ENCODE assay signal across 8 mouse cellular contexts in the genomic region with DNA sequence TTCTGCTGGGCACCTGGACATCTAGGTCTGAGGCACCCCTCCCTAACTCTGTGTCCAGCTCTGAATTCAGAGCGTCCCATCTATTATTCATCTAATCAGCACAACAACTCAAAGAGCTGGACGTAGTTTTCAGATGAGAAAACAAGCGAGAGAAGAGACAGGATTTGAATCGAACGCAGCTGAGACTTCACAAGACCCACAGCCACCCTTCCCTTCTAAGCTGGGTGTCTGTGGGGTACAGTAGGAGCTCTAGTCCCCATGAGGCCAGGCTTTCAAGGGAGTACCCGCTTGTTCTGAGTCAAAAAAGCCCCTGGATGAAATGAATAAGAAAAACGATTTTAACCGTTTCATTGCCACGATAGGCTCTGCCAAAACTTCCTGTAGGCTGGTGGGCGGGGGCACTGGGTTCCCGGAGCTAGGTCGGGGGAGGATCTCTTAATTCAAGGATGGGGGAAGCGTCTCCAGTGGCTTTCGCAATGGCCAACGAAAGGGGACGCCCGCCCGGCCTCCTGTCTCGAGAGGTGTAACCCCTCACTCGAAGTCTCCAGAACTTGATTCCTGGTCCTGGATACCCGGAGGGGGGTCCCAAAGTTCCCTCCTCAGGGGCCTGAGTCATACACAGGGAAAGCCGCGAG. TPM values are rescaled to one million over a fixed set of nuclear protein-coding genes. Genes with fewer than 3 reads are reported as not detected.
DNase-seq lines count a peak whose midpoint lies in the region; ATAC-seq and TF ChIP-seq lines count a peak whose summit lies in the region.

No protein-coding gene starts in this region.

- intact Hi-C loops in left cerebral cortex, adult 2 months (cut with DNase I) = no loop called here
- intact Hi-C loops in left cerebral cortex, postnatal 36 days (cut with DNase I) = no loop called here

- WGBS in hindbrain, postnatal 0 days = 1% methylated on average over 23 of the region's 23 CpGs

- peak overlapping the region; percentile 60 for H3K4me3 ChIP-seq in left cerebral cortex, adult 2 months
- H3K4me3 ChIP-seq in hindbrain, postnatal 0 days (ENCODE audit: low read length) = peak overlapping the region; percentile 51

- no peaks in the 10 kb centered on the region for H3K36me3 ChIP-seq in hindbrain, postnatal 0 days (ENCODE audit: insufficient read depth, low read length)

- H3K27ac ChIP-seq in left cerebral cortex, adult 2 months = peak overlapping the region; percentile 91
- H3K27ac ChIP-seq in hindbrain, postnatal 0 days = peak overlapping the region; percentile 75

- no peak for ATAC-seq in hindbrain, postnatal 0 days

- H3K9me3 ChIP-seq in hindbrain, postnatal 0 days (ENCODE audit: low read length) = no peaks in the 10 kb centered on the region

- H3K4me2 ChIP-seq in hindbrain, postnatal 0 days (ENCODE audit: low read depth, low read length) = peak overlapping the region; percentile 99

- DNase-seq in left cerebral cortex, adult 2 months (ENCODE audit: extremely low spot score in 1 of 2, low spot score in 2 of 2) = no peak
- no peak for DNase-seq in left cerebral cortex, postnatal 36 days (ENCODE audit: low spot score in 2 of 2)
- DNase-seq in c-Kit-positive CD71-positive TER-119-positive erythroid progenitor cells, embryonic 14.5 days (ENCODE audit: low spot score) = peak; percentile 22
- no peak for DNase-seq in hindbrain, postnatal 0 days (ENCODE audit: low spot score)
- DNase-seq in lung, postnatal 25 days (ENCODE audit: low spot score) = peak; percentile 34
- no peak for DNase-seq in urinary bladder, postnatal 25 days (ENCODE audit: low spot score)
- no peak for DNase-seq in cerebellum, adult 9-11 months
- DNase-seq in urinary bladder, adult 18-20 months (ENCODE audit: low spot score in 2 of 2) = no peak

- peaks cover 21% of the 10 kb centered on the region for H3K4me1 ChIP-seq in hindbrain, postnatal 0 days (ENCODE audit: insufficient read depth, low read length)

- TF ChIP-seq CTCF in left cerebral cortex, adult 2 months (IDR thresholded peaks at IDR 0.05) = no peak
- no peak for TF ChIP-seq CTCF in hindbrain, postnatal 0 days (IDR thresholded peaks at IDR 0.05; ENCODE audit: low read depth)

- peak overlapping the region; percentile 52 for H3K9ac ChIP-seq in hindbrain, postnatal 0 days (replicated peaks; ENCODE audit: low read length)

- H3K27me3 ChIP-seq in hindbrain, postnatal 0 days (ENCODE audit: insufficient read depth, low read length) = no peaks in the 10 kb centered on the region

RNA-seq across cellular contexts. Expression of a gene that starts 5.2 kb away (rescaled TPM):
- 10 to 100 TPM; 11.3 to 11.6 TPM for total RNA-seq in left cerebral cortex, adult 2 months (2021)
- 10 to 100 TPM in 1 of 2 experiments, 1 to 10 TPM in 1; 8.2 to 10.0 TPM for total RNA-seq in left cerebral cortex, postnatal 36 days (2021)
- 18.9 and 19.0 TPM in 2 replicates for total RNA-seq in hindbrain, postnatal 0 days (2014; rRNA removed)
- 29.7 and 33.4 TPM in 2 replicates for polyA plus RNA-seq in hindbrain, postnatal 0 days (2015; fragmentation: Nextera tagmentation; extraction: Ambion mirVana)

RNA-seq across cellular contexts. Expression of a gene that starts 6.6 kb away (rescaled TPM):
- total RNA-seq in left cerebral cortex, adult 2 months (2021) = 100 to 1,000 TPM in 1 of 2 experiments, 10 to 100 TPM in 1; 99.5 to 145 TPM
- 100 to 1,000 TPM in 1 of 2 experiments, 10 to 100 TPM in 1; 43.2 to 133 TPM for total RNA-seq in left cerebral cortex, postnatal 36 days (2021)
- 16.9 and 17.8 TPM in 2 replicates for total RNA-seq in hindbrain, postnatal 0 days (2014; rRNA removed)
- polyA plus RNA-seq in hindbrain, postnatal 0 days (2015; fragmentation: Nextera tagmentation; extraction: Ambion mirVana) = 6.3 and 7.9 TPM in 2 replicates

RNA-seq across cellular contexts. Expression of a gene that starts 15.6 kb away (rescaled TPM):
- 10 to 100 TPM; 43.4 to 47.3 TPM for total RNA-seq in left cerebral cortex, adult 2 months (2021)
- total RNA-seq in left cerebral cortex, postnatal 36 days (2021) = 10 to 100 TPM; 41.2 to 55.4 TPM
- 37.3 and 45.9 TPM in 2 replicates for total RNA-seq in hindbrain, postnatal 0 days (2014; rRNA removed)
- 59.0 and 59.7 TPM in 2 replicates for polyA plus RNA-seq in hindbrain, postnatal 0 days (2015; fragmentation: Nextera tagmentation; extraction: Ambion mirVana)

RNA-seq across cellular contexts. Expression of a gene that starts 15.8 kb away (rescaled TPM):
- 100 to 1,000 TPM; 319 to 333 TPM for total RNA-seq in left cerebral cortex, adult 2 months (2021)
- total RNA-seq in left cerebral cortex, postnatal 36 days (2021) = 100 to 1,000 TPM; 324 to 340 TPM
- total RNA-seq in hindbrain, postnatal 0 days (2014; rRNA removed) = 688 and 763 TPM in 2 replicates
- polyA plus RNA-seq in hindbrain, postnatal 0 days (2015; fragmentation: Nextera tagmentation; extraction: Ambion mirVana) = 925 and 937 TPM in 2 replicates

RNA-seq across cellular contexts. Expression of a gene that starts 15.9 kb away (rescaled TPM):
- not detected for total RNA-seq in left cerebral cortex, adult 2 months (2021)
- 1 to 10 TPM in 1 of 2 experiments, not detected in 1; 1.6 TPM for total RNA-seq in left cerebral cortex, postnatal 36 days (2021)
- total RNA-seq in hindbrain, postnatal 0 days (2014; rRNA removed) = not detected in 2 replicates
- not detected in 2 replicates for polyA plus RNA-seq in hindbrain, postnatal 0 days (2015; fragmentation: Nextera tagmentation; extraction: Ambion mirVana)

Comparison
In these comparisons a context has a peak if more than half of its experiments do, and no peak if none do; other contexts are left out.
1. DNase-seq: peak in c-Kit-positive CD71-positive TER-119-positive erythroid progenitor cells, embryonic 14.5 days (single experiment) and lung, postnatal 25 days (single experiment); none in left cerebral cortex, adult 2 months (0 of 2), left cerebral cortex, postnatal 36 days (0 of 2), hindbrain, postnatal 0 days (single experiment), urinary bladder, postnatal 25 days (single experiment), cerebellum, adult 9-11 months (single experiment) and urinary bladder, adult 18-20 months (0 of 2).